Mouse (Mus musculus) layer of hippocampus, adult 11-12 months (tissue): ENCODE results near the gene Zfp429.
"Not testable (repeated sequence)": the region's sequence is repeated elsewhere in the genome, so short reads cannot be mapped to it uniquely, and the experiment has no call there.

Source experiments
- DNase-seq: peaks from one replicate; pipeline ENCODE4 v3.0.0; 2022; ENCODE audit warnings: low spot score

Zfp429 gene

GRCm38 (mm10) chr13:67399183-67399903 lies at the start of gene Zfp429:
Gene Zfp429, minus strand, starts transcription at chr13:67399819.
- peak; percentile 72 for DNase-seq

GRCm38 (mm10) chr13:67437095-67437494 lies 37.5 kb upstream of the Zfp429 start:
- DNase-seq, result not testable (repeated sequence)

- no peak for DNase-seq
These were observed 28.5 kb upstream of the Zfp429 start for GRCm38 (mm10) chr13:67428116-67428515.

- not testable (repeated sequence) for DNase-seq
These were observed 26.1 kb upstream of the Zfp429 start for GRCm38 (mm10) chr13:67425699-67426098.

DNA sequence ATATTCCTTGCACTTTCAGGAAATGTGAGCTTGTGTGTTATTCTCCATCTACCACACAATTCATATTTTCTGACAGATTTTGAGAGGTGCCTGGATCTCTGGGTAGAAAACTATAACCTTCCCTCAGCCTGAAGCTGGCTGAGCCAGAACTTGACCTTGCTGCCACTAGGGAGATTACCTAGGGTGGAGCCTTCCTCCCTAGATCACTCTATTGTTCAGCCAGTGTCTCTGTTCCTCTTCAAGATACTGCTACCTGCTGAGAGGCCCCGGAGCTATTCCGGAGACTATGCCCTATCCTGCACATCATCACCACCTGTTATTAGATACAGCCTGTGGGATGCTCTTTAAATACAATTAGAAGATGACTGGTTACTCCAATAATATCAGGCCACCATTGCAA lies 22.9 kb upstream of the Zfp429 start:
- DNase-seq, result not testable (repeated sequence)

DNA sequence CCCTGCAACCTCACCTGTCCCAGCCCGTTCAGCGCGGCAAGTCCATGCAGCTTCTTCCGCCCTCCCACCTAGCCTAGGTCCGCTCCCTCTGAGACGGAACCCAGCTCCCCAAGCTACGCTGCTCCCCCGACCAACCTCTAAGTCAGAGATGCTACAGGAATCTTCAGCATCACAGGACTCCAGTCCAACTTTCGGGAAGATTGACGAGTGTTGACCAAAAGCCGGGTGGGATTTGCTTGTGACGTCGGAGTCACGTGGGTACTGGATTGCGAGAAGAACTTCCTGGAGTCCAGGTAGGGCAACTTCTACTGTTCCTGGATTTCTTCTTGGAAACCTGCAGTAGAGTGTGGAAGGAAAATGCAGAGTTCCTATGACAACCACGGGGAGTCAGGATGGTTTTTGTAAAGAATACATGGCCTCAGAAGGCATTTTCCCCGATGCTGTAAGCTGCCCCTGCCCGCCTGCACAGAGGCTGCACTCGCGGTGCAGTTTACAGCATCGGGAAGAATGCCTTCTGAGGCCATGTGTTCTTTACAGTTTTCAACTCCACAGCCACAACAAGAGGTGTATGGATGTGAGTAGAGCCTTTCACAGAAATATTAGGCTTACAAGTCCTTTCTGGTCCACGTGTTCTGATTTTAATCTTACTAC lies 21.7 kb upstream of the Zfp429 start, which contains the start of gene Zfp459:
Gene Zfp459, minus strand, starts transcription at position 212 of the 651 bp plus-strand sequence.
- DNase-seq, result peak; percentile 23

DNA sequence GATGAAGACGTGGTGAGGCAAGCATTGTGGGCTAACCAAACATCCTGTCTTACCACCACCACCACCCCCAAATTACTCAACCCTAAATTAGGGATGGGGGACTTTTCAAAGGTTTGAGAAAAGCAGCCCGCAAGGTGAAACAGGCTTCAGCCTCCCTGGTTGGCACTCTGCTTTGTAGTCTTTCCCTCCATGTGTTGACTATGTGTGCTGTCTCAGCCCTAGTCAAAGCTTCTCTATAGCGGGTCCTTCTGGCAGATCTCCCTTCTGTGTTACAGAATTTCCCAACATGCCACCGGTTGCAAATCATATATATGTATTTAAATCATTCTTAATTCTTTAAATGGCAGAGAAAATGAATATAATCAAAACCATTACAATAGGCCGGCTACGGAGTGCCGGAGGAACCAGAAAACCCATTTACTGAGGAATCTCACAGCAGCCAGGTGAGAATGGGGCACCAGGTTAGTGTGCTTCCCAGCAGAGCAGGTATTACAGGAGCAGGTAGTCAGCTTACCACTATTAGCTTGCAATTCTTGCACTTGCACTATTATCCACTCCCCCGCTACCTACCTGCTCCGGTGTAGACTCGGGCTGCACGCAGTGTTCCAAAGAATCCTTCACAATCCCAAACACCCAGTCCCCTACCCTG lies 21.1 kb upstream of the Zfp429 start:
- no peak for DNase-seq

DNA sequence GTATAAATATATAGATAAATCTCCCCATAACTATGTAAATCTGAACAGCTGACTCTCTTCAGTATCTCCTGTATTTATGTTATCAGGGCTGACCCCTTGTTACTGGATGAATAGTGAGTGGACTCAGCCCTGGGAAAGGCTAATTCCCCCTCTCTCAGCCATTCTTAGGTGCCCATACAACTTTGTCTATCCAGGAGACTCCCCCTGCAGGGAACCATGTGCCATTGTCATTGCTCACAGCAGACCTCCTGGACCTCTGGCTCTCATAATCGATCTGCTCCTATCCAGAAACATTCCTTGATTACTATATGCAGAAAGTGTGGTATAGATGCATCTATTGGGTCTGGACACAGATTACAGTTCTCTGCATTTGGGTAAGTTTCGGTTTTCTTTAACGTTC lies 17.2 kb upstream of the Zfp429 start:
- DNase-seq, result no peak

GRCm38 (mm10) chr13:67415759-67416158 lies 16.1 kb upstream of the Zfp429 start:
- no peak for DNase-seq

DNA sequence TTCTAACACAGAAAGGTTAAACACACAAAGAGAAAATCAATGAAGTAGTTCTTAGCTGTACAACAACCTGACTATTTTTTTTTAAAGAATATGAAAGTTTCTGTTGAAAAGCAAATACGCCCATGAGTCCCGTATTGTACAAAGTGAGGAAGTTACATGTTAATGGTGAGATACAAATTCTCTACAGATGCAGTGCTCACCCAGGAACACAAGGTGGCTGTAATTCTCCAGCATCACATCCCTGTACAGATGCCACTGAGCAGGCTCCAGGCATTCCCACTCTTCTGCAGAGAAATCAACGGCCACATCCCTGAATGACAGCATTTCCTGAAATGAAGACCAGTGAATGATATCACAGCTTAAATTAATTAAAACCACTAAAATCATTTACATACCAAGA lies 14.0 kb upstream of the Zfp429 start:
- not testable (repeated sequence) for DNase-seq

- DNase-seq, result not testable (repeated sequence)
These were observed 23.4 kb downstream of the Zfp429 start for GRCm38 (mm10) chr13:67376255-67376654.

DNA sequence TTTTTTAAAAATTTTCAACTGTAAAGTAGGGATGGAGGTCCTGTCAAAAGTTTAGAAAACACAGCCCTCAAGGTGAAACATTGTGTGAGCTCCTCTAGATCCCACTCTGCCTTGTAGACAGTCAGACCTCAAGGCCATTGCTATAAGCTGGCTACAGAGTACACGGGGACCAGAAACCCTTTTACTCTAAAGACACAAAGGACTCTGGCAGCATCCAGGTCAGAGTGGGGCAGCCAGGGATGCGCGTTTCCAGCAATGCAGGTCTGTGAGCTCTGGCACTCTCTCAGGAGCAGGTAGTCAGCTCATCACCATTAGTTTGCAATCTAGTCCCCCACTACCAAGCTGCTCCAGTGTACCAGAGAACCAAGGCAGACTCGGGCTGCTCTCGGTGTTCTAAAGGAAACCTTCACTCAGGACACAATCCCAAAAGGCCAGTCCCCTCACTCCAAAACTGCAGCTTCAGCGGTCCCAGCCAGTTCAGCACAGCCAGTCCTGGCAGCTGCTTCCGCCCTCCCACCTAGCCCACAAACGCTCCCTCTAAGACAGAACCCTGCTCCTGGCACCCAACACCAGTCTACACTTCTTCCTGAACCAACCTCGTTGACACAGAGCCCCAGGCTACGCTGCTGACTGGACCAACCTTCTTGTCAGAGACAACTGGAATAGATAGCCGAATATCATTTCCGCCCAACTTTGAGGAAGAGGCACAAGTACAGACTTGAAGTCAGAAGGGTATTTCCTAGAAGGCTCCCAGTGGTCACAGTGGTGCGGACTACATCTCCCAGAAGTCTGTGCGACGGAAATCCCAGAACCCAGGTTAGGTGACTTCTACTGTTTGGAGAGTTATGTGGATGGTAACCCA lies 24.3 kb downstream of the Zfp429 start, which contains the start of the genes Gm28041 and Zfp456:
Gene Gm28041, minus strand, starts transcription at position 684 of the 862 bp plus-strand sequence.
Gene Zfp456, minus strand, starts transcription at position 761 of the 862 bp plus-strand sequence.
- DNase-seq, result peak; percentile 62

DNA sequence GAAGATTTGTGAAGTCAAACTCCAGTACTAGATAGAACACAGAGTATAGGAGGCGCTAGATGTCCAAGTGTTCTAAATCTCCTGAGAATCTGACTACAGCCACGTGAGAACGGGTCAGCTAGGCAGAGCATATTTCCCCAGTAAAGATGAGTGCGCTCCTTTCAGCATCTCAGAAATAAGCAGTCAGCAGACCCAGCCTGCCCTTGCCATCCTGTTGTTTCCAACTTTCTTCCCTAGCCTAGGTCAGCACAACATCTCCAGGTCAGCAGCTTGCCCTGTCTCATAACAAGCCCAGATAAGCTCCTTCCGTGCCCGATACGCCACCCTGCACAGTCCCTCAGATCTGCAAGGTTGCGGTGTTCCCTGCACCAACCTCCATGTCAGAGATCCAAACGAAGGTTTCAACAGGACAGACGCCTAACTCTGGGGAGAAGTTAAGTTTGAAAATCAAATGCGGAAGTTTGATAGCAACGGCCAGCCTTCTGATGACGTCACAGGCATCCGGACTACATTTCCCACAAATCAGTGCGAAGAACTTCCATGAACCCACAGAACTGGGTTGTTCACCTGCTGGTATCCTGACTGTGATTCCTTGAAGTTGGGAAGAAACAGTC lies 39.4 kb downstream of the Zfp429 start, which contains the start of the genes Gm28044 and Zfp953:
Gene Gm28044, minus strand, starts transcription at position 406 of the 614 bp plus-strand sequence.
Gene Zfp953, minus strand, starts transcription at position 475 of the 614 bp plus-strand sequence.
- peak; percentile 90 for DNase-seq

GRCm38 (mm10) chr13:67351854-67352253 lies 47.8 kb downstream of the Zfp429 start:
- DNase-seq, result no peak

GRCm38 (mm10) chr13:67343422-67343821 lies 56.2 kb downstream of the Zfp429 start:
- DNase-seq, result no peak
